Mouse (Mus musculus) brain, embryonic 14.5 days (tissue): ENCODE data around the gene Ap1b1.

Experiments used
- CTCF ChIP-seq: fragments of 200-500 bp; IDR thresholded peaks from 2 replicates; pipeline ENCODE4 v1.5.1; 2012; ENCODE audit warnings: inconsistent platforms, mild to moderate bottlenecking, moderate library complexity, borderline replicate concordance; ENCODE audit not compliant: insufficient read depth, insufficient read length; ENCODE audit errors: extremely low read depth
- POLR2A ChIP-seq: fragments of 200-500 bp; IDR thresholded peaks from 2 replicates; pipeline ENCODE4 v1.6.1; 2012; ENCODE audit warnings: mild to moderate bottlenecking, inconsistent platforms, borderline replicate concordance; ENCODE audit not compliant: poor library complexity, insufficient read depth, insufficient read length, severe bottlenecking; ENCODE audit errors: extremely low read depth

GRCm38 (mm10) chr11:4953401-4953800 is 33.2 kb upstream of the Ap1b1 start:
- TF ChIP-seq CTCF (no peak), POLR2A (no peak)
